Mouse (Mus musculus): ENCODE measurements around the gene Arhgap33. TPM values are rescaled to one million over a fixed set of nuclear protein-coding genes. Genes with fewer than 3 reads are reported as not detected.
"Not testable (repeated sequence)": the region's sequence is repeated elsewhere in the genome, so short reads cannot be mapped to it uniquely, and the experiment has no call there.

Gene Arhgap33
- polyA plus RNA-seq, 1 experiment from 2014 or later, result 6.2 TPM

GRCm38 (mm10) chr7:30526399-30526798 is 8.5 kb downstream of the Arhgap33 start:
- WGBS, result 36% methylated on average over 17 of the region's 17 CpGs
- Histone ChIP-seq H3K4me3 (no peak overlapping the region), H3K27ac (no peak overlapping the region), H3K27me3 (no peaks in the 10 kb centered on the region), H3K36me3 (peaks cover 55% of the 10 kb centered on the region), H3K4me2 (no peak overlapping the region; the same call in 1 of the 2 replicates), H3K9me3 (replicated peaks) (no peaks in the 10 kb centered on the region), H3K9ac (no peak overlapping the region), H3K4me1 (replicated peaks) (peaks cover 2% of the 10 kb centered on the region; the same call in 1 of the 2 replicates)
- ATAC-seq (replicated peaks; ENCODE audit: insufficient number of reproducible peaks, insufficient read depth, low FRiP score, low read depth), result no peak

DNA sequence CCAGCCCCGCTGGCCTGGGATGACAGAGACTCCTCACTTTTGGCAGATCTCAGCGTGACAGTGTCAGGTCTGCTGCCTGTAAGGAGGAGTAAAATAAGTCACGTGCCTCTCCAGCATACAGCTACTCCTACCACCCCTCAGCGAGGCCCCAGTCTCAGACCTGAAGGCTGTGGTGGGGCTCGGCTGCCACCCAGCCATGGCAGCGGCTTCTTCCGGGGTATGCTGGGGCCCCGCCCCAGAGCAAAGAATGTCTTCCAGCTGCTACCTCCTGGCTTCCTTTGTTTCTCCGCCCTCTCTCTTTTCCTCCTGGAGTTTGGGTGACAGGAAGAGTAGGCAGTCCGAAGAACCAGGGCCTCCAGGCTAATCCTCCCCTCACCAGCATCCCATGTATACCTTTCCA is 8.9 kb downstream of the Arhgap33 start:
- ATAC-seq (replicated peaks; ENCODE audit: insufficient number of reproducible peaks, insufficient read depth, low FRiP score, low read depth), result no peak
- no peak overlapping the region for H3K27ac ChIP-seq
- H3K9me3 ChIP-seq (replicated peaks), result no peaks in the 10 kb centered on the region
- H3K36me3 ChIP-seq, result peaks cover 51% of the 10 kb centered on the region
- peaks cover 2% of the 10 kb centered on the region; the same call in 1 of the 2 replicates for H3K4me1 ChIP-seq (replicated peaks)
- no peak overlapping the region; the same call in 1 of the 2 replicates for H3K4me2 ChIP-seq
- WGBS, result 44% methylated on average over 10 of the region's 10 CpGs
- H3K27me3 ChIP-seq, result no peaks in the 10 kb centered on the region
- H3K9ac ChIP-seq, result no peak overlapping the region
- no peak overlapping the region for H3K4me3 ChIP-seq

DNA sequence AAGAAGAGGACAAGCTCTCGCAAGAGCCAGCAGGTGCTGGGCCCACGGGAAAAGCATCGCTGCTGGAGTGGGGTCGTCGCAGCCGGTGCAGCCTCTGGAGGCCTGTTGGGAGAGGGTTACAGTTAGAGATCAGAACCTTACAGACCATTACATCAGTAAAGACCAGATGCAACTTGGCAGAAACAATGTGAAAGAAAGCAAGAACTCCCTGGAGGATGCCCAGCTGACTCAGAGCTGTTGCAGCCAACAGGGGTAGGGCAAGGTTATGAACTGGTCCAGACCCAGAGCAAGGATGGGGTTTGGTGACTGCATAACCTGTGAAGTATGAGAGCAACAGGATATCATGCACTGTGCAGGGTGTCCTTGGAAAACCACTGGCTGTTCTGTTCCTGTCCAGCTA is 10.4 kb downstream of the Arhgap33 start:
- peaks cover 2% of the 10 kb centered on the region; the same call in 1 of the 2 replicates for H3K4me1 ChIP-seq (replicated peaks)
- H3K4me2 ChIP-seq, result no peak overlapping the region
- H3K4me3 ChIP-seq, result no peak overlapping the region
- peaks cover 38% of the 10 kb centered on the region for H3K36me3 ChIP-seq
- no peak for ATAC-seq (replicated peaks; ENCODE audit: insufficient number of reproducible peaks, insufficient read depth, low FRiP score, low read depth)
- H3K27me3 ChIP-seq, result no peaks in the 10 kb centered on the region
- 78% methylated on average over 6 of the region's 6 CpGs for WGBS
- H3K9me3 ChIP-seq (replicated peaks), result no peaks in the 10 kb centered on the region
- no peak overlapping the region for H3K27ac ChIP-seq
- no peak overlapping the region for H3K9ac ChIP-seq

GRCm38 (mm10) chr7:30522871-30523270 is 12.0 kb downstream of the Arhgap33 start:
- Histone ChIP-seq H3K4me3 (no peak overlapping the region), H3K36me3 (peaks cover 22% of the 10 kb centered on the region), H3K27me3 (no peaks in the 10 kb centered on the region), H3K4me2 (no peak overlapping the region), H3K9ac (no peak overlapping the region), H3K4me1 (replicated peaks) (peaks cover 2% of the 10 kb centered on the region; the same call in 1 of the 2 replicates), H3K9me3 (replicated peaks) (no peaks in the 10 kb centered on the region), H3K27ac (no peak overlapping the region)
- 85% methylated on average over 10 of the region's 10 CpGs for WGBS
- ATAC-seq (replicated peaks; ENCODE audit: insufficient number of reproducible peaks, insufficient read depth, low FRiP score, low read depth), result no peak

- WGBS, result 75% methylated on average over 5 of the region's 5 CpGs
- peaks cover 12% of the 10 kb centered on the region; the same call in 1 of the 2 replicates for H3K36me3 ChIP-seq
- no peak overlapping the region for H3K9ac ChIP-seq
- H3K4me3 ChIP-seq, result no peak overlapping the region
- H3K27me3 ChIP-seq, result no peaks in the 10 kb centered on the region
- H3K4me1 ChIP-seq (replicated peaks), result no peaks in the 10 kb centered on the region
- H3K27ac ChIP-seq, result no peak overlapping the region
- no peak for ATAC-seq (replicated peaks; ENCODE audit: insufficient number of reproducible peaks, insufficient read depth, low FRiP score, low read depth)
- no peak overlapping the region for H3K4me2 ChIP-seq
- H3K9me3 ChIP-seq (replicated peaks), result no peaks in the 10 kb centered on the region
Measured at GRCm38 (mm10) chr7:30520856-30521255, 14.0 kb downstream of the Arhgap33 start.

GRCm38 (mm10) chr7:30520396-30520795 is 14.5 kb downstream of the Arhgap33 start:
- no peaks in the 10 kb centered on the region for H3K4me1 ChIP-seq (replicated peaks)
- H3K27ac ChIP-seq, result no peak overlapping the region
- H3K9me3 ChIP-seq (replicated peaks), result no peaks in the 10 kb centered on the region
- H3K27me3 ChIP-seq, result peaks cover 4% of the 10 kb centered on the region; the same call in 1 of the 2 replicates
- no peak overlapping the region for H3K4me3 ChIP-seq
- peaks cover 12% of the 10 kb centered on the region; the same call in 1 of the 2 replicates for H3K36me3 ChIP-seq
- ATAC-seq (replicated peaks; ENCODE audit: insufficient number of reproducible peaks, insufficient read depth, low FRiP score, low read depth), result no peak
- no peak overlapping the region for H3K9ac ChIP-seq
- no peak overlapping the region for H3K4me2 ChIP-seq
- 77% methylated on average over 4 of the region's 4 CpGs for WGBS

DNA sequence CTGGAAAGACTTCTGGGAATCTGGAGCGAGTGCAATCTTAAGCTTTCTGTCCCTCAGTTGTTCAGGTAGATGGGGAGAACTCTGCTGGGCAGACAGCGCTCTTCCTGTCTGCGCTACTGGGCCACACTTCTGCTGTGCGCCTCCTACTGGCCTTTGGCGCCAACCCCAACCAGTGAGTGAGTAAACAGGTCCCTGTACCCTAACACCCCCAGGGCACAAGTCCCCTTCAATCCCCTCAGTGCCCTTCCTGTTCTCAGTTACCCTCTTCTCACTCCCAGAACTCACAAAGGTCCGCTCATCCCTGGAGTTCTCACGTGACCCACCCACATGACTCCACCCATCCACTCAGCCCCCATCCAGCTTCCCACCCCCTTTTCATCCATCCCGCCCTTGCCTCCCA is 16.5 kb downstream of the Arhgap33 start:
- no peak for ATAC-seq (replicated peaks; ENCODE audit: insufficient number of reproducible peaks, insufficient read depth, low FRiP score, low read depth)
- WGBS, result 34% methylated on average over 8 of the region's 8 CpGs
- no peaks in the 10 kb centered on the region for H3K4me1 ChIP-seq (replicated peaks)
- H3K27me3 ChIP-seq, result peaks cover 6% of the 10 kb centered on the region; the same call in 1 of the 2 replicates
- H3K4me2 ChIP-seq, result no peak overlapping the region
- H3K4me3 ChIP-seq, result no peak overlapping the region
- H3K27ac ChIP-seq, result no peak overlapping the region
- H3K9ac ChIP-seq, result no peak overlapping the region
- peaks cover 4% of the 10 kb centered on the region; the same call in 1 of the 2 replicates for H3K36me3 ChIP-seq
- no peaks in the 10 kb centered on the region for H3K9me3 ChIP-seq (replicated peaks)

- ATAC-seq (replicated peaks; ENCODE audit: insufficient number of reproducible peaks, insufficient read depth, low FRiP score, low read depth), result no peak
- no peak overlapping the region for H3K9ac ChIP-seq
- H3K27me3 ChIP-seq, result peaks cover 6% of the 10 kb centered on the region; the same call in 1 of the 2 replicates
- H3K4me1 ChIP-seq (replicated peaks), result no peaks in the 10 kb centered on the region
- no peak overlapping the region for H3K27ac ChIP-seq
- H3K9me3 ChIP-seq (replicated peaks), result no peaks in the 10 kb centered on the region
- no peak overlapping the region for H3K4me2 ChIP-seq
- WGBS, result 49% methylated on average over 24 of the region's 24 CpGs
- no peaks in the 10 kb centered on the region for H3K36me3 ChIP-seq
- H3K4me3 ChIP-seq, result no peak overlapping the region
Measured at GRCm38 (mm10) chr7:30515003-30515760, 19.7 kb downstream of the Arhgap33 start.

DNA sequence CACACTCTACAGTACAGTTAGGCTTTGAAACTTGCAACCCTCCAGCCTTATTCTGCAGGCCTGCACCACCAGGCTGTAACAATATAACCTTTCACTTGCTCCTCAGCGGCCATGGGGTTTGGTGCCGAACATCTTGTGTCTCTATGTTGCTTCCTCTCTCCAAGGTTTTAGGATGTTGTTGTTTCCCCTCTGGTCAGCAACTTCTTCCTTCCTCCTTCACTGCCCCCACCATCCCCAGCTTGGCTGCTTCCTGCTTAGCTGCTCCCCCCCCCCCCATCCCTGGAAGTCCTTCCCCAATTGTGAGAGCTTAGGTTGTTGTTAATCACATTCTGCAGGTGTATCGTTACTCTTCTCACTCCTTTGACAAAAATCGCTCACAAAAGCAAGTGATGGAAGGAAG is 26.8 kb downstream of the Arhgap33 start:
- Histone ChIP-seq H3K27me3 (peaks cover 3% of the 10 kb centered on the region; the same call in 1 of the 2 replicates), H3K4me1 (replicated peaks) (no peaks in the 10 kb centered on the region), H3K9ac (no peak overlapping the region), H3K4me2 (no peak overlapping the region), H3K9me3 (replicated peaks) (no peaks in the 10 kb centered on the region), H3K4me3 (no peak overlapping the region), H3K27ac (no peak overlapping the region), H3K36me3 (no peaks in the 10 kb centered on the region)
- WGBS, result 63% methylated on average over 4 of the region's 4 CpGs
- no peak for ATAC-seq (replicated peaks; ENCODE audit: insufficient number of reproducible peaks, insufficient read depth, low FRiP score, low read depth)

DNA sequence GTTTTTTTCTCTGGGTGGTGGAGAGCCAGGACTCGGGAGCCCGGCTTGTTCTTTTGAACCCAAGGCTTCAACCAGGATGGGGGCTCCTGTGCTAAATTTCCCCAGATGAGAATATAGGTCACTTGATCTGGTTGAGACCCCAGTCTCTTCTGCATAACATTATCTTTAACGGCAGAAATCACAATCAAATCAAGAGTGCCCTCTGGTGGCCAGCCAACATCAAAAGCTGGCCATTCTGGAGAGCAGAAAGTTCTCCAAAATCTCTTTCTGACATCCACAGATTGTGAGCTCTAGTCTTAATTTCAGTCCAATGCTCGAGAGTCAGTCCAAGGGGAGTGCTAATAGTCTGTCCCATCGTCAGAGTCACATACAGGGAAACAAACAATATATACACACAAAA is 33.7 kb downstream of the Arhgap33 start:
- H3K9me3 ChIP-seq (replicated peaks); H3K36me3 ChIP-seq; H3K9ac ChIP-seq; H3K4me3 ChIP-seq; H3K4me2 ChIP-seq; ATAC-seq (replicated peaks; ENCODE audit: insufficient number of reproducible peaks, insufficient read depth, low FRiP score, low read depth); H3K27me3 ChIP-seq; H3K4me1 ChIP-seq (replicated peaks); H3K27ac ChIP-seq: not testable (repeated sequence)
- 74% methylated on average over 5 of the region's 5 CpGs for WGBS

GRCm38 (mm10) chr7:30495506-30496042 is 39.3 kb downstream of the Arhgap33 start:
- 46% methylated on average over 5 of the region's 5 CpGs for WGBS
- not testable (repeated sequence) for H3K4me1 ChIP-seq (replicated peaks); H3K9ac ChIP-seq; H3K27ac ChIP-seq; ATAC-seq (replicated peaks; ENCODE audit: insufficient number of reproducible peaks, insufficient read depth, low FRiP score, low read depth); H3K4me3 ChIP-seq; H3K36me3 ChIP-seq; H3K4me2 ChIP-seq; H3K9me3 ChIP-seq (replicated peaks)
- H3K27me3 ChIP-seq, result peaks cover 11% of the 10 kb centered on the region
